Mouse (Mus musculus) kidney, adult 9 months (tissue): ENCODE measurements at regions not wholly inside any gene's neighbourhood (a gene's known extent, or its start where the extent isn't known, plus 50 kb on each side); places are given as distances from the start of the nearest gene placed in this dataset.

Experiments used
- DNase-seq: peaks from one replicate; pipeline ENCODE4 v3.0.0; 2022

DNA sequence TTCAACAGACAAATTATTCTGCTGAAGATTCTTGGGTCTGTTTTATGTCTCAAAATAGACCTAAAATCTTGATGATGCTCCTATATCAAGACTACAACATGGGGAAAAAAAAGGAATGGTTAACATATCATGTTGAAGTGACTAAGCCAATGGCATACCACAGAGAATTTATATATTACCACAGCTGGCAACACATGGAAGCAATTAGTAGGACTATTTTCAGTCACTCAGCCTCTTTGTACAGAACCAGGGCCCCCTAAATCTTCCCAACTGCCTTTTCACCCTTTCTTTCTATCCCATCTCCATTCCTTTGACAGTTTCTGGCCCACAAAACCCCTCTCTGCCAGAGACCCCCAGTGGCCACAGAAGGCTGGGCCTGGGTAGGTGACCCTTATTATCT, 206.2 kb upstream of the Atp11b start:
- DNase-seq, result no peak

DNA sequence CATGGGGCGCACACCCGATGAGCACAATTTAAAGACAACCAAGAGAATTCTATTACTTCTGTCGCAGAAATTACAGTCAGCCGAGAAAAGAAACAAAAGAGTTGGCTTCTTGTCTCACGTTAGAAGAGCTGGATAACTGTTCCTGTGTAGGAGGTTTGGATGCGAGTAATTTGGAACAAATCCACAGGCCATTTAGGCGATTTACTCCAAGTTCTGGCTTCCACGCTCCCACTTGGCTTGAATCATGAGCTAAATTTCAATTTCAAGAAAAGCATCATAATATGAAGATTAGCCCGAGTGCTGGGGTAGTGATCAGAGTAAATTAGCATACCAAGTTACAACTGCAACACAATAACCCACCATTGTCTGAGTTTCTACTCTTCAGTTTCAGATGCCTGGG, 202.1 kb upstream of the Atp11b start:
- DNase-seq, result no peak

DNA sequence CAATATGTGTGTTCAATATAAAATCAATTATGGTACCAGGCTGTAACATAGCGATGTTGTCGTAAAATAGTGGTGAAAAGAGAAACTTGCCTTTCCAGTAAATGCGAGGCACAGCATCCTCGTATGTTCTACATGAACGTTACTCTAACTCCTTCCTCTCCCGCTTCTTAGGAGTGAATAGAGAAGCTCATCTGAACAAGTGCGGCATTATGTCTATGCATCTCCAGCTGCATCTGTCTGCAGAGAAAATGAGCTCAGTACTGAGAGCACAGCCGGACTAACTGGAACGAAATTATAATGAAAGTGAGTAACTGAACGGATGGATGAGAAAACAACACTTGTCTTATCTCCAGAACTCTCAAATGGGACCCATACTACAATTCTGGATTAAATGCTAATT, 193.5 kb upstream of the Atp11b start:
- no peak for DNase-seq

DNA sequence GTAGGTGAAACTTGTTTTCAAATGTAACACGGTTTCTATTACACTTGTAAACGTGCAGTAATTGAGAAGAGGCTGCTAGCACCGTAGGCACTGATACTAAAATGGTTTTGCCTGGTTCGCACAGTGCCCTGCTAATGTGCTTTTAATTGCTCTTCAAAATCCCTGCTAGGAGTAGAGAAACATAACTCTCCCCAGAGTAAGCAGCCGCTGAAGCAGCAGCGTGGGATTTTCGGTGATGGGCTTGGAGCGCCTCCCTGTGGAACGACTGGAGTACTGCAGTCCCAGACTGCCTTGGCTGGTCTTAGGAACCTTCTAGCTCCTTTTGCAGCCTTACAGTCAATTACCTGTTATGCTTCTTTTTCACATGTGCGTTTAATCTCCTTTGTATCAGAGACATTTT, 179.5 kb upstream of the Atp11b start:
- peak; percentile 5 for DNase-seq
